Mouse (Mus musculus) small intestine, adult 2 months (tissue): ENCODE data around the gene Il1r1. TPM values are rescaled to one million over a fixed set of nuclear protein-coding genes. Genes with fewer than 3 reads are reported as not detected.
A peak's percentile ranks its signal among the peaks of the same experiment; 100 is the strongest.

Source experiments
- H3K27ac ChIP-seq: fragments of 200-500 bp; 2 replicates; pipeline ENCODE4 v1.5.1; 2012; ENCODE audit warnings: low read depth, low read length, control low read depth, inconsistent platforms; ENCODE audit not compliant: insufficient read depth
- H3K27me3 ChIP-seq: fragments of 200-500 bp; 2 replicates; pipeline ENCODE4 v1.6.1; 2012; ENCODE audit warnings: mild to moderate bottlenecking, moderate library complexity, low read length, inconsistent platforms; ENCODE audit not compliant: control insufficient read depth, insufficient read depth
- H3K36me3 ChIP-seq: fragments of 200-500 bp; 2 replicates; pipeline ENCODE4 v1.6.1; 2012; ENCODE audit warnings: mild to moderate bottlenecking, low read length, control low read depth, inconsistent platforms; ENCODE audit not compliant: control insufficient read depth, insufficient read depth
- H3K4me1 ChIP-seq: fragments of 200-500 bp; 2 replicates; pipeline ENCODE4 v1.6.1; 2012; ENCODE audit warnings: low read length, inconsistent platforms, mixed read lengths; ENCODE audit not compliant: control insufficient read depth, insufficient read depth, insufficient read length
- H3K4me3 ChIP-seq: fragments of 200-500 bp; 2 replicates; pipeline ENCODE4 v1.5.1; 2012; ENCODE audit warnings: low read depth, mild to moderate bottlenecking, control low read depth, inconsistent platforms, low read length, moderate library complexity
- CTCF ChIP-seq: fragments of 200-500 bp; IDR thresholded peaks from 2 replicates; pipeline ENCODE4 v1.5.1; 2012; ENCODE audit warnings: low read depth, mild to moderate bottlenecking, control low read depth, inconsistent platforms, low read length, moderate library complexity, mixed read lengths; ENCODE audit not compliant: insufficient replicate concordance, insufficient read length; ENCODE audit errors: extremely low read depth
- POLR2A ChIP-seq: fragments of 200-500 bp; IDR thresholded peaks from 2 replicates; pipeline ENCODE4 v1.6.1; 2012; ENCODE audit warnings: low read depth, mild to moderate bottlenecking, control low read depth, inconsistent platforms, low read length, moderate library complexity
- WGBS: fragments of 180-500 bp; shearing (Covaris S2); methylation state at CpG from one replicate; pipeline ENCODE4 v1.1.7; 2018; 5-methylcytosine and 5-hydroxymethylcytosine counted together
- polyA plus RNA-seq: library from polyadenylated mRNA; depleted of rRNA; stranded (reverse); fragments of >200 nt; gene quantifications from 2 replicates; pipeline ENCODE4 v1.2.3, GENCODE M21; 2012

Gene Il1r1
- polyA plus RNA-seq, 1 experiment, result 2.8 TPM

DNA sequence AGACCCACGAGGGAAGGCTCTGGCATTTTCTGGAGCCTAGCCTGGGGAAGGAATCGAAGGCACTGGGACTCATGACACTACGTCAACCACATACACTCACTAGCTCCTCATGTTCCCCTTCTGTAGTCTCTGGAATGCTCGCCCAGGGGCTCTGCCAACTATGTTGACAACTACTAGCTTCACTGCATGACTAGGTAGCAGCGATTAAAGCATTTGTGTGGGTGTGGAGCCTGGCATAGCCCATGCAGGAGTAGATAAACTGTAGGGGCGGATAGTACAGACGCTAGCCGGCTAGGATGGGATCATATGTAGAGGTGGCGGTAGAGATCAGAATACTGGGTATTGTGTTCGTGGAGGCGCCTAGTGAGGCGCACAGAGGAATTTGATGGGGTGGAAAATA, 45.5 kb downstream of the Il1r1 start:
- Histone ChIP-seq H3K27ac (no peak overlapping the region), H3K36me3 (no peaks in the 10 kb centered on the region), H3K4me1 (peaks cover 9% of the 10 kb centered on the region), H3K27me3 (no peaks in the 10 kb centered on the region), H3K4me3 (no peak overlapping the region)
- TF ChIP-seq CTCF, result no peak
- no peak for TF ChIP-seq POLR2A
- 89% methylated on average over 12 of the region's 12 CpGs for WGBS

DNA sequence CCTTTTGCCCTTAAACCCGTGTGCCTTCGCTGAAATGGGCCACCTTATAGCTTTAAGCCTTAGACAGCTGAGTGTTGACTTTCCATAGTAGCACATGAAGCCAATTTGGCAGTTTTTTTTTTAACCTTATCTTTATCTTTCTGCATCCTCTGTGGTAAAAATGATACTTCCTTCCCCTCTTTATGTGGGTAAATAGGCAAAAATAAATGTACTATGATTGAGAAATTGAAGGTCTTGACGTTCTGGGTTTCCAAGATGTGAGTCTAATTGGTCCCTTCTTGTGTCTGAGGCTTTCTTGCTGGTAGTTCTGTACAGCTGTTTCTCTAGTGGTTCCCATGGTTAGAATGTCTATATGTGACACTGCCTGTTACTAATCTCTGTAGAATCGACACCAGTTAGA, 46.2 kb downstream of the Il1r1 start:
- H3K4me1 ChIP-seq, result peaks cover 7% of the 10 kb centered on the region
- WGBS, result 67% methylated on average over 4 of the region's 4 CpGs
- no peak overlapping the region for H3K4me3 ChIP-seq
- H3K36me3 ChIP-seq, result no peaks in the 10 kb centered on the region
- no peak overlapping the region for H3K27ac ChIP-seq
- H3K27me3 ChIP-seq, result no peaks in the 10 kb centered on the region
- TF ChIP-seq POLR2A (no peak), CTCF (no peak)

DNA sequence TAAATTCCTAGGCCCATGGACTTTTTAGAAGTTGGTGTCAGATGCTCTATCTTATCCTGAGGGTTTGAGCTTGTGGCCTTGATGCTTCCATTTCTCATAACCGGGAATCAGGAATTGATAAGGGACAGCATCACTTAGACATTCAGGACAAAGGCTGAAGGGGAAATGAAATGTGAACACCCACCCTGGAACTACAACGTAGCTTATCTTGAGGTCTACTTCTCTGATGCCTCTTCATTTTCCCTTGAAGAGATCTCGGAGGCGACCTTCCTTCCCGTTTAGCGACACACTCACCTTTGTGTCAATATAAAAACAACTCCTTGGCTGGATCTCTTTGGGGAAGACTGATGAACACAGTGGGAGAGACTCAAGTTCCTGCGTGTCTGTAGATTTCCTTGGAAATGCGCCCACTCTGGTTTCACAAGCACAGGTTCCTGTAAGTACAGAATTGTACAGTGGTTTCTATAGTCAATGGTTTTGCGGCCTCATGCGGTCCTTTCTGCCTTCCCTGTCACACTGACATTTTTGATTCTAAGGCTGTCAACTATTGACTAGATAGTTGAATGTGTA, 46.7 kb downstream of the Il1r1 start:
- Histone ChIP-seq H3K36me3 (no peaks in the 10 kb centered on the region), H3K4me3 (no peak overlapping the region), H3K27me3 (no peaks in the 10 kb centered on the region), H3K27ac (no peak overlapping the region), H3K4me1 (peaks cover 2% of the 10 kb centered on the region; the same call in 1 of the 2 replicates)
- no peak for TF ChIP-seq POLR2A
- no peak for TF ChIP-seq CTCF
- WGBS, result 81% methylated on average over 10 of the region's 10 CpGs

- TF ChIP-seq CTCF, result no peak
- no peak for TF ChIP-seq POLR2A
- peaks cover 2% of the 10 kb centered on the region; the same call in 1 of the 2 replicates for H3K4me1 ChIP-seq
- 76% methylated on average over 3 of the region's 3 CpGs for WGBS
- H3K27me3 ChIP-seq, result no peaks in the 10 kb centered on the region
- H3K36me3 ChIP-seq, result no peaks in the 10 kb centered on the region
- no peak overlapping the region for H3K4me3 ChIP-seq
- H3K27ac ChIP-seq, result no peak overlapping the region
Measured at GRCm38 (mm10) chr1:40272204-40272603, 47.3 kb downstream of the Il1r1 start.

DNA sequence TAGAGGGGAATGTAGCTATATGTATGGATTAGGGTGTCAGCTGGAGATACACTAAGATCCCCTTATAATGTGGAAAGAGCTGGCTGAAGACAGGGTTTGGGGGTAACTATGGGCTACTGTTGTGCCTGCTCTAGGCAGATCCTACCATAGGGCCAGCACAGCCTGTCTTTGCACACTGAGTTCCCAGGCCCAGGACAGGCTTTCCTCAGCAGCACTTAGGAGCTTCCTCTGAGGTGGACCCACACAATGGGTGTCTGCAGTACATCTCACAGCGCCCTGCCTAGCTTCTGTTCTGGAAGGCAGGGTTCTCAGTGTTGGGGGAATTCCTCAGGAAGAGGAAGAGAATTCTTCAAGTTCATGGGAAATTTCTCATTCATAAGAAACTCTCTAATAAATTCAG, 48.6 kb downstream of the Il1r1 start:
- Histone ChIP-seq H3K27ac (no peak overlapping the region), H3K27me3 (no peaks in the 10 kb centered on the region), H3K4me3 (no peak overlapping the region), H3K36me3 (no peaks in the 10 kb centered on the region), H3K4me1 (peaks cover 2% of the 10 kb centered on the region; the same call in 1 of the 2 replicates)
- 77% methylated on average over 1 of the region's 1 CpGs for WGBS
- TF ChIP-seq CTCF (no peak), POLR2A (no peak)

DNA sequence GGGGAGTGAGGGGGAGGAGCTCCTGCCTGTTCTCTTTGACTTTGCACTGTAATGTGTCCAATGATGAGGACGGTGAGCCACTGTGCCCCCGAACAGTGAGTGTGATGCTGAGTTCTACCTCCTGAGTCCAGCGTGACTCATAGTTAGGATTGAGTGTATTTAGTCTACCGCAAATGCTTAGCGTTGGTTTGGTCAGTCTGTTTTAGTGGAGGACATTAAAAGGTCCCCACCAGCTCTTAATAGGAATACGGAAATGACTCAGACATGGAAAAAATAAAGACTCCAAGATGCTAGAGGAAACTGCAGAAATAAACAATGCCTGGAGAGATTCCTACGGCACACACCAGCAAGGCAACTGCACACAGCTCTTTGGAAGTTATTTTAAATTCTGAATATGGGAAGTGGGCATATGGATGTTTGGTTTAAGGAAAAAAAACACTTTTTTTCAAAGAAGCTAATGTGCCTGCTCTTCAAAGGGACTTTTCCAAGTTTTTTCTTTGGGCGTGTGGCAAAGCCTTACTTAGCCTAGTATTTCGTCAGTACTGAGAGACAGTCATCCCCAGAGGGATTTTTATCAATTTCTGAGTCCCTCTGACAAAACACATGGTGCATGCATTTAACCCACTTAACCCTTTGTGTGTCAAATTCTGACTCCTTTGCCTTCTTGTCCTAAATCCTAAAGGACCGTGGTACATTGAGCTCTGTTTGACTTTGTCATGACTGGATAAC, 50.6 kb downstream of the Il1r1 start:
- Histone ChIP-seq H3K4me3 (no peak overlapping the region), H3K4me1 (peaks cover 2% of the 10 kb centered on the region; the same call in 1 of the 2 replicates), H3K36me3 (no peaks in the 10 kb centered on the region), H3K27ac (peak overlapping the region; percentile 57), H3K27me3 (no peaks in the 10 kb centered on the region)
- WGBS, result 64% methylated on average over 10 of the region's 10 CpGs
- TF ChIP-seq CTCF (no peak), POLR2A (no peak)

DNA sequence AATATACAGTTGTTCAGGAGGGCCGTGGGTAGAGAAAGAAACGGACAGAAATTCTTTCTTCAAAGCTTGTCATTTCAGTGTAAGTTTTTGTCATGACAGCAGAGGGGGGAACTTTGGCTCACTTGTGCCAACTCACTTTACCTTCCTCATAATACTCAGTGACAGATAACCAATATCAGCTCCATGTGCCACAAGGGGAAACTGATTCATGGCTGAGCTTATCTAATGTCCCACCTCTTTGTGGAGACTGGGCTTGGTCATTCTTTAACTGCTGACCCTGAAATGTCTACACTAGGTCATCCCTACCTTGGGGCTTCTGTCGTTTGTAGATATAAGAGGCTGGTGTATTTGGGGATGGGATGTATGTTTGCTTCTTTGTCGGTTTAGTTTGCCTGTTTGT, 53.1 kb downstream of the Il1r1 start:
- TF ChIP-seq CTCF (no peak), POLR2A (no peak)
- H3K36me3 ChIP-seq, result no peaks in the 10 kb centered on the region
- WGBS, result 60% methylated on average over 4 of the region's 4 CpGs

More for the DNA sequence above, 53.1 kb downstream of the Il1r1 start:
- H3K4me3 ChIP-seq, result no peak overlapping the region
- peaks cover 2% of the 10 kb centered on the region; the same call in 1 of the 2 replicates for H3K4me1 ChIP-seq
- H3K27me3 ChIP-seq, result no peaks in the 10 kb centered on the region
- H3K27ac ChIP-seq, result no peak overlapping the region
